10 mouse cellular contexts compared by ENCODE assay signal in the genomic region with DNA sequence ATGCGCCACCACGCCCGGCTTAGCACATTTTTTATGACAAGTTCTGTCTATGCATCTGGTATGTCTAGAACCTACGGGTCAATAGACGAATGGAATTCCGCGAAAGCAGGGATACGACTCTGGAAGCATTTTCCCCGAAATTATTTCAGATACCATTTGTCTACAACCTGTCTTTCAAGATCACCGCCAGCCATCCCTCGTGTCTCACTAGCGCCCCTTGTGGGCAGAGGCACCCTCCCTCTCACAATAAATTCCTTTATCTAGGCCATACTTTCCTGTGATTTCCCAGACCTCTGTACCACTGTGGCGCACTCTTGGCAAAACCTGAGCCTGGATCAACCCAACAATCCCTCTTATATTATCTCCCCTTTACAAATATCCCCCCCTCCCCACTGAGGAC. TPM values are rescaled to one million over a fixed set of nuclear protein-coding genes. Genes with fewer than 3 reads are reported as not detected.
DNase-seq lines count a peak whose midpoint lies in the region; ATAC-seq and TF ChIP-seq lines count a peak whose summit lies in the region.
"Had no signal": no experiment of that assay in that cellular context is flagged by ENCODE, and none has a peak within 500 bp of the region (broad histone marks: within the 10 kb centered on the region; RNA-seq: fewer than 3 reads in every experiment).

No protein-coding gene starts in this region.

- no peak for TF ChIP-seq EP300 in CH12.LX (IDR thresholded peaks at IDR 0.05; ENCODE audit: low read length)

- DNase-seq in hindbrain, embryonic 10.5 days (ENCODE audit: low spot score), result peak; percentile 56
- DNase-seq in CH12.LX (ENCODE audit: extremely low read depth), result peak; percentile 54
- peak; percentile 42 for DNase-seq in brain, embryonic 14.5 days (ENCODE audit: low read depth)
- DNase-seq in forelimb bud, embryonic 11.5 days (ENCODE audit: low read depth, low spot score), result peak; percentile 29
- peak; percentile 60 for DNase-seq in limb, embryonic 10.5 days (ENCODE audit: low spot score)

- H3K27ac ChIP-seq in hindbrain, embryonic 10.5 days, result no peak overlapping the region
- H3K27ac ChIP-seq in hindbrain, embryonic 12.5 days, result no peak overlapping the region
- H3K27ac ChIP-seq in CH12.LX (ENCODE audit: insufficient read depth, low read depth), result no peak overlapping the region
- no peak overlapping the region for H3K27ac ChIP-seq in limb, embryonic 10.5 days

- dilution Hi-C loops in CH12.LX (cut with MboI; ENCODE audit: extremely low pct_ligation_motif_present, extremely low pct_unique_long_range_greater_than_20kb, low sequenced_read_pairs), result no loop called here

- no peaks in the 10 kb centered on the region for H3K27me3 ChIP-seq in hindbrain, embryonic 10.5 days (ENCODE audit: insufficient read depth, poor library complexity, severe bottlenecking)
- H3K27me3 ChIP-seq in hindbrain, embryonic 12.5 days, result no peaks in the 10 kb centered on the region
- no peaks in the 10 kb centered on the region for H3K27me3 ChIP-seq in CH12.LX (replicated peaks)
- H3K27me3 ChIP-seq in limb, embryonic 10.5 days (ENCODE audit: low read depth, poor library complexity, severe bottlenecking), result no peaks in the 10 kb centered on the region
- H3K27me3 ChIP-seq: embryonic facial prominence, embryonic 12.5 days had no signal

- peaks cover 20% of the 10 kb centered on the region for H3K36me3 ChIP-seq in hindbrain, embryonic 10.5 days
- peaks cover 8% of the 10 kb centered on the region; the same call in 1 of the 2 replicates for H3K36me3 ChIP-seq in hindbrain, embryonic 12.5 days
- H3K36me3 ChIP-seq in CH12.LX (replicated peaks in 1 of 2; ENCODE audit: control insufficient read depth in 1 of 2, insufficient read depth in 1 of 2, low read length in 1 of 2), result peaks cover 0 to 29% of the 10 kb centered on the region in 2 experiments
- peaks cover 25% of the 10 kb centered on the region for H3K36me3 ChIP-seq in limb, embryonic 10.5 days

- H3K4me3 ChIP-seq in hindbrain, embryonic 10.5 days, result no peak overlapping the region
- H3K4me3 ChIP-seq in hindbrain, embryonic 12.5 days, result no peak overlapping the region
- H3K4me3 ChIP-seq in CH12.LX (replicated peaks in 1 of 3; ENCODE audit: low read depth in 2 of 3, low read length in 2 of 3, poor library complexity in 1 of 3), result no peak overlapping the region
- H3K4me3 ChIP-seq in limb, embryonic 10.5 days, result no peak overlapping the region

- peak; percentile 38 for TF ChIP-seq RAD21 in CH12.LX (IDR thresholded peaks at IDR 0.05; ENCODE audit: low read depth, low read length)

- H3K9me3 ChIP-seq in hindbrain, embryonic 10.5 days, result no peaks in the 10 kb centered on the region
- no peaks in the 10 kb centered on the region for H3K9me3 ChIP-seq in hindbrain, embryonic 12.5 days (replicated peaks)
- H3K9me3 ChIP-seq in CH12.LX (replicated peaks; ENCODE audit: low read length), result peaks cover 3% of the 10 kb centered on the region
- H3K9me3 ChIP-seq in limb, embryonic 10.5 days (replicated peaks), result no peaks in the 10 kb centered on the region
- H3K9me3 ChIP-seq: embryonic facial prominence, embryonic 12.5 days had no signal

- no peaks in the 10 kb centered on the region for H3K79me2 ChIP-seq in CH12.LX (replicated peaks; ENCODE audit: control insufficient read depth, extremely low read depth, insufficient read depth, poor library complexity, severe bottlenecking)

- no peak for ATAC-seq in hindbrain, embryonic 12.5 days (ENCODE audit: low FRiP score)
- ATAC-seq in neutrophil, adult 5-6 weeks (ENCODE audit: extremely low read depth, insufficient number of reproducible peaks, low FRiP score, poor library complexity, severe bottlenecking), result peak; percentile 51; the same call in 1 of the 2 replicates
- no peak for ATAC-seq in activated CD4-positive, CD25-positive, alpha-beta regulatory T cell, adult 4 months

- peaks cover 21% of the 10 kb centered on the region for H3K4me1 ChIP-seq in hindbrain, embryonic 10.5 days (replicated peaks)
- H3K4me1 ChIP-seq in hindbrain, embryonic 12.5 days, result peaks cover 8% of the 10 kb centered on the region
- 0 out of 4 replicates have a peak, but pooled peaks cover 0 to 2% of the 10 kb centered on the region in 2 experiments for H3K4me1 ChIP-seq in CH12.LX (ENCODE audit: control insufficient read depth in 1 of 2, insufficient read depth in 2 of 2)
- peaks cover 13% of the 10 kb centered on the region for H3K4me1 ChIP-seq in limb, embryonic 10.5 days

- in situ Hi-C loops in CH12.LX (cut with MboI; ENCODE audit: low pct_ligation_motif_present, low pct_unique_long_range_greater_than_20kb, low sequenced_read_pairs), result no loop called here

- no peak overlapping the region for H3K4me2 ChIP-seq in hindbrain, embryonic 12.5 days (replicated peaks)
- no peak overlapping the region for H3K4me2 ChIP-seq in CH12.LX (ENCODE audit: insufficient read depth, low read depth, poor library complexity, severe bottlenecking)

- TF ChIP-seq POLR2A in CH12.LX (IDR thresholded peaks at IDR 0.05; ENCODE audit: low read depth, low read length), result no peak
- TF ChIP-seq POLR2A in brain, embryonic 14.5 days (IDR thresholded peaks at IDR 0.05; ENCODE audit: borderline replicate concordance, extremely low read depth, insufficient read depth, insufficient read length, poor library complexity, severe bottlenecking), result no peak

- TF ChIP-seq CTCF in CH12.LX (conservative IDR thresholded peaks at IDR 0.05 in 1 of 2, IDR thresholded peaks at IDR 0.05 in 1 of 2; ENCODE audit: low read depth in 2 of 2, low read length in 2 of 2), result peak; percentile 72 to 75
- TF ChIP-seq CTCF in brain, embryonic 14.5 days (IDR thresholded peaks at IDR 0.05; ENCODE audit: borderline replicate concordance, extremely low read depth, insufficient read depth, insufficient read length), result peak; percentile 65; the same call in 1 of the 2 replicates

- no peak overlapping the region for H3K9ac ChIP-seq in hindbrain, embryonic 12.5 days
- no peak overlapping the region for H3K9ac ChIP-seq in CH12.LX (ENCODE audit: insufficient read depth, low read depth)
- H3K9ac ChIP-seq: embryonic facial prominence, embryonic 12.5 days had no signal

- 58% methylated on average over 13 of the region's 13 CpGs for WGBS in hindbrain, embryonic 10.5 days
- WGBS in hindbrain, embryonic 12.5 days, result 61% methylated on average over 13 of the region's 13 CpGs
- 58% methylated on average over 13 of the region's 13 CpGs for WGBS in limb, embryonic 10.5 days

RNA-seq across cellular contexts. Expression of gene Vkorc1, which starts 1.0 kb away (rescaled TPM):
- 49.7 and 54.7 TPM in 2 replicates for polyA plus RNA-seq in hindbrain, embryonic 10.5 days (2016; fragmentation: Nextera tagmentation; extraction: Ambion mirVana)
- 64.2 and 66.7 TPM in 2 replicates for polyA plus RNA-seq in hindbrain, embryonic 12.5 days (2016; fragmentation: Nextera tagmentation; extraction: Ambion mirVana)
- total RNA-seq in CH12.LX (2012; rRNA removed), result 0.25 TPM in 1 of 2 replicates, not detected in the other
- total RNA-seq in CH12.LX (2014; rRNA removed), result not detected in 2 replicates
- 0.56 TPM in 1 of 2 replicates, not detected in the other for polyA plus RNA-seq in CH12.LX (2012; ENCODE audit: insufficient read length, low read depth)
- polyA plus RNA-seq in brain, embryonic 14.5 days (2012; rRNA removed), result 68.2 and 78.7 TPM in 2 replicates
- 48.3 and 51.8 TPM in 2 replicates for polyA plus RNA-seq in limb, embryonic 10.5 days (2016; fragmentation: Nextera tagmentation; extraction: Ambion mirVana)
- total RNA-seq in neutrophil, adult 5-6 weeks (2017), result 4.8 and 8.5 TPM in 2 replicates
- polyA plus RNA-seq in activated CD4-positive, CD25-positive, alpha-beta regulatory T cell, adult 4 months (2017; shearing (Covaris generic)), result 10 to 100 TPM; 20.9 to 31.8 TPM

RNA-seq across cellular contexts. Expression of gene Gm21974, which starts 1.1 kb away (rescaled TPM):
- not detected in 2 replicates for polyA plus RNA-seq in hindbrain, embryonic 10.5 days (2016; fragmentation: Nextera tagmentation; extraction: Ambion mirVana)
- polyA plus RNA-seq in hindbrain, embryonic 12.5 days (2016; fragmentation: Nextera tagmentation; extraction: Ambion mirVana), result not detected in 2 replicates
- total RNA-seq in CH12.LX (2012; rRNA removed), result not detected in 2 replicates
- total RNA-seq in CH12.LX (2014; rRNA removed), result not detected in 2 replicates
- not detected in 2 replicates for polyA plus RNA-seq in CH12.LX (2012; ENCODE audit: insufficient read length, low read depth)
- not detected in 2 replicates for polyA plus RNA-seq in brain, embryonic 14.5 days (2012; rRNA removed)
- not detected in 2 replicates for polyA plus RNA-seq in limb, embryonic 10.5 days (2016; fragmentation: Nextera tagmentation; extraction: Ambion mirVana)
- not detected in 2 replicates for total RNA-seq in neutrophil, adult 5-6 weeks (2017)
- polyA plus RNA-seq in activated CD4-positive, CD25-positive, alpha-beta regulatory T cell, adult 4 months (2017; shearing (Covaris generic)), result not detected
- total RNA-seq: left cerebral cortex, postnatal 25 days had no signal
- polyA plus RNA-seq: embryonic facial prominence, embryonic 12.5 days had no signal

RNA-seq across cellular contexts. Expression of gene Prss53, which starts 5.6 kb away (rescaled TPM):
- polyA plus RNA-seq in hindbrain, embryonic 10.5 days (2016; fragmentation: Nextera tagmentation; extraction: Ambion mirVana), result 0.51 and 1.1 TPM in 2 replicates
- polyA plus RNA-seq in hindbrain, embryonic 12.5 days (2016; fragmentation: Nextera tagmentation; extraction: Ambion mirVana), result 0.77 and 0.98 TPM in 2 replicates
- total RNA-seq in CH12.LX (2012; rRNA removed) (0.04 TPM in 1 of 2 replicates, not detected in the other), CH12.LX (2014; rRNA removed) (not detected in 2 replicates)
- 0.30 and 0.35 TPM in 2 replicates for polyA plus RNA-seq in CH12.LX (2012; ENCODE audit: insufficient read length, low read depth)
- polyA plus RNA-seq in brain, embryonic 14.5 days (2012; rRNA removed), result 2.2 and 3.5 TPM in 2 replicates
- 0.50 and 0.75 TPM in 2 replicates for polyA plus RNA-seq in limb, embryonic 10.5 days (2016; fragmentation: Nextera tagmentation; extraction: Ambion mirVana)
- not detected in 2 replicates for total RNA-seq in neutrophil, adult 5-6 weeks (2017)
- under 1 TPM in 1 of 2 experiments, not detected in 1; 0.22 TPM for polyA plus RNA-seq in activated CD4-positive, CD25-positive, alpha-beta regulatory T cell, adult 4 months (2017; shearing (Covaris generic))

RNA-seq across cellular contexts. Expression of gene Bckdk, which starts 7.5 kb away (rescaled TPM):
- 115 and 123 TPM in 2 replicates for polyA plus RNA-seq in hindbrain, embryonic 10.5 days (2016; fragmentation: Nextera tagmentation; extraction: Ambion mirVana)
- 74.4 and 75.1 TPM in 2 replicates for polyA plus RNA-seq in hindbrain, embryonic 12.5 days (2016; fragmentation: Nextera tagmentation; extraction: Ambion mirVana)
- total RNA-seq in CH12.LX (2012; rRNA removed), result 37.1 and 38.4 TPM in 2 replicates
- total RNA-seq in CH12.LX (2014; rRNA removed), result 54.9 and 61.8 TPM in 2 replicates
- 60.0 and 62.7 TPM in 2 replicates for polyA plus RNA-seq in CH12.LX (2012; ENCODE audit: insufficient read length, low read depth)
- 59.5 and 79.8 TPM in 2 replicates for polyA plus RNA-seq in brain, embryonic 14.5 days (2012; rRNA removed)
- polyA plus RNA-seq in limb, embryonic 10.5 days (2016; fragmentation: Nextera tagmentation; extraction: Ambion mirVana), result 130 and 137 TPM in 2 replicates
- 9.6 and 11.6 TPM in 2 replicates for total RNA-seq in neutrophil, adult 5-6 weeks (2017)
- 10 to 100 TPM; 62.4 to 77.7 TPM for polyA plus RNA-seq in activated CD4-positive, CD25-positive, alpha-beta regulatory T cell, adult 4 months (2017; shearing (Covaris generic))

RNA-seq across cellular contexts. Expression of gene Kat8, which starts 15.9 kb away (rescaled TPM):
- polyA plus RNA-seq in hindbrain, embryonic 10.5 days (2016; fragmentation: Nextera tagmentation; extraction: Ambion mirVana), result 50.4 TPM in 2 replicates
- polyA plus RNA-seq in hindbrain, embryonic 12.5 days (2016; fragmentation: Nextera tagmentation; extraction: Ambion mirVana), result 49.6 and 50.9 TPM in 2 replicates
- total RNA-seq in CH12.LX (2012; rRNA removed) (24.3 and 30.3 TPM in 2 replicates), CH12.LX (2014; rRNA removed) (22.9 and 24.0 TPM in 2 replicates)
- 17.5 and 18.0 TPM in 2 replicates for polyA plus RNA-seq in CH12.LX (2012; ENCODE audit: insufficient read length, low read depth)
- 44.8 and 47.7 TPM in 2 replicates for polyA plus RNA-seq in brain, embryonic 14.5 days (2012; rRNA removed)
- polyA plus RNA-seq in limb, embryonic 10.5 days (2016; fragmentation: Nextera tagmentation; extraction: Ambion mirVana), result 48.0 and 53.0 TPM in 2 replicates
- 50.2 and 71.2 TPM in 2 replicates for total RNA-seq in neutrophil, adult 5-6 weeks (2017)
- polyA plus RNA-seq in activated CD4-positive, CD25-positive, alpha-beta regulatory T cell, adult 4 months (2017; shearing (Covaris generic)), result 10 to 100 TPM; 29.9 to 32.1 TPM

Comparison
In these comparisons a context has a peak if more than half of its experiments do, and no peak if none do; other contexts are left out.
1. RNA of gene Vkorc1, which starts 1.0 kb away (polyA plus RNA-seq): 68.2 to 78.7 TPM in brain, embryonic 14.5 days, 64.2 to 66.7 TPM in hindbrain, embryonic 12.5 days, 49.7 to 54.7 TPM in hindbrain, embryonic 10.5 days, 48.3 to 51.8 TPM in limb, embryonic 10.5 days and 20.9 to 31.8 TPM in activated CD4-positive, CD25-positive, alpha-beta regulatory T cell, adult 4 months; 0.56 TPM in CH12.LX; every median in the first group is over 10 times any median in the second.
2. Peak in every context shown above with its lines, with median percentiles within 50 percentile points of each other: DNase-seq.